Mouse (Mus musculus) neural tube, embryonic 10.5 days (tissue): ENCODE measurements around the gene Rngtt.
"Not testable (repeated sequence)": the region's sequence is repeated elsewhere in the genome, so short reads cannot be mapped to it uniquely, and the experiment has no call there.

Experiments used
- DNase-seq: peaks from one replicate; pipeline ENCODE4 v3.0.0-alpha.2; 2017; ENCODE audit warnings: low spot score; ENCODE audit errors: extremely low spot score

The Rngtt gene

GRCm38 (mm10) chr4:33309764-33310757, at the start of gene Rngtt:
Rngtt (plus strand) TSS chr4:33310311.
- peak; percentile 96 for DNase-seq

GRCm38 (mm10) chr4:33260311-33260710, 49.8 kb upstream of the Rngtt start:
- DNase-seq: no peak

- DNase-seq: no peak
These were observed 48.8 kb upstream of the Rngtt start for GRCm38 (mm10) chr4:33261311-33261753.

- DNase-seq: no peak
These were observed 47.2 kb upstream of the Rngtt start for GRCm38 (mm10) chr4:33262897-33263296.

- no peak for DNase-seq
These were observed 45.0 kb upstream of the Rngtt start for GRCm38 (mm10) chr4:33264979-33265726.

- DNase-seq: no peak
These were observed 39.5 kb upstream of the Rngtt start for GRCm38 (mm10) chr4:33270386-33271314.

- no peak for DNase-seq
These were observed 36.7 kb upstream of the Rngtt start for GRCm38 (mm10) chr4:33273437-33273836.

GRCm38 (mm10) chr4:33281891-33282685, 28.0 kb upstream of the Rngtt start:
- no peak for DNase-seq

- DNase-seq: no peak
These were observed 25.8 kb upstream of the Rngtt start for GRCm38 (mm10) chr4:33284083-33284880.

GRCm38 (mm10) chr4:33285448-33285847, 24.7 kb upstream of the Rngtt start:
- no peak for DNase-seq

GRCm38 (mm10) chr4:33289106-33289650, 20.9 kb upstream of the Rngtt start:
- DNase-seq: no peak

- no peak for DNase-seq
These were observed 20.1 kb upstream of the Rngtt start, which contains the start of gene Pnrc1 for GRCm38 (mm10) chr4:33290002-33290401. Pnrc1 (minus strand) TSS chr4:33290163.

GRCm38 (mm10) chr4:33290878-33291277, 19.2 kb upstream of the Rngtt start:
- DNase-seq: no peak

- DNase-seq: peak; percentile 78
These were observed 17.4 kb upstream of the Rngtt start for GRCm38 (mm10) chr4:33292409-33293370.

GRCm38 (mm10) chr4:33300891-33301665, 9.0 kb upstream of the Rngtt start:
- DNase-seq: not testable (repeated sequence)

- DNase-seq: no peak
These were observed 7.1 kb upstream of the Rngtt start for GRCm38 (mm10) chr4:33303057-33303456.

- DNase-seq: no peak
These were observed 3.0 kb upstream of the Rngtt start for GRCm38 (mm10) chr4:33307146-33307545.
